Mouse (Mus musculus): ENCODE results near the gene Plaa.

- TF ChIP-seq CTCF (IDR thresholded peaks at IDR 0.05; ENCODE audit: borderline replicate concordance, insufficient read depth, low read length) = no peak
- no peak for TF ChIP-seq POLR2A (IDR thresholded peaks at IDR 0.05; ENCODE audit: low read depth, low read length)
These were observed 85.4 kb downstream of the Plaa start for GRCm38 (mm10) chr4:94517631-94518030.

Data from embryonic fibroblast, embryonic 13.5 days (primary cell).